In the genomic region with DNA sequence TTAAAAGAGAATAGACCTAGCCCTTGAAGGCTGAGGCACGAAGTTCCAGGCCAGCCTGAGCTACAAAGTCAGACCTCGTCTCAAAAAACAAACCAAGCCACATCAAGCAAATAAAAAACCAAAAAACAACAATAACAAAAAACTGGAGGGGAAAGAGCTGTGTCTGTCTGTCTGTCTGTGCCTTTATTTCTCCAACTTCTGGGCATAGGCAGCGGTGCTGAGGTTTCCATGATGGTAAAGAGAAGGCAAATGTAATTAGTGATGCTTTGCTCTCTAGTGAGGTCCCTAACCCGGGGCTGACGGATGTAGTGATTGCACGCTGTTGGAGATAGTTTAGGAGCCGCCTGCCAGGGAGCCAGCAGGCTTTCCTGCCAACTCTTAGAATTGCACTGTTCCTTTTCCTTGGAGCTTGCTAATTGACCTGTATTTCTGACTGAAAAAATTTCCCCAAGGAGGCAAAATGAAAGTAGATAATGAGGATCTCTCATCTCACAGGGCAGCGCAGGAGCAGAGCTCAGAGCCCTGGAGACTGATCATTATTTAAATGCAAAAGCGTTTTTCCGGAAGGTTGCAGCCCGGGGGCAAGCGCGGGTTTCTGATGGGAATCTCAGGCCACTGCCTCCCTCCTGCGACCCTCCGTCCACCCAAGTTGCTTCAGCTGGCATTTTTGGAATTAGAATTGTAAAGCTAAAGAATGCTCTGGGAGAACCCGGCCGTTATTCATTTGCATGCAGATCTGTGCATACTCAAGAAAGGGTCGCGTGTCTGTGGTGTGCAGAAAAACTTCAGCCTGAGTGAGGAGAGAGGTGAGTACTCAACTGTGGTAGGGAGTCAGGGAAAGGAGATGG, we compare ENCODE assay signal across 8 mouse cellular contexts. TPM values are rescaled to one million over a fixed set of nuclear protein-coding genes. Genes with fewer than 3 reads are reported as not detected.
A peak's percentile ranks its signal among the peaks of the same experiment; 100 is the strongest.
DNase-seq lines count a peak whose midpoint lies in the region; ATAC-seq and TF ChIP-seq lines count a peak whose summit lies in the region.

No protein-coding gene starts in this region.

- 7% methylated on average over 19 of the region's 19 CpGs for WGBS in kidney, postnatal 0 days
- WGBS in intestine, embryonic 14.5 days = 11% methylated on average over 19 of the region's 19 CpGs
- 3% methylated on average over 19 of the region's 19 CpGs for WGBS in neural tube, embryonic 12.5 days

- no peaks in the 10 kb centered on the region for H3K27me3 ChIP-seq in kidney, postnatal 0 days (ENCODE audit: insufficient read depth, low read length)
- H3K27me3 ChIP-seq in intestine, embryonic 14.5 days (replicated peaks; ENCODE audit: control insufficient read depth, insufficient read depth, low read length) = no peaks in the 10 kb centered on the region
- no peaks in the 10 kb centered on the region for H3K27me3 ChIP-seq in neural tube, embryonic 12.5 days (replicated peaks)

- no peaks in the 10 kb centered on the region for H3K9me3 ChIP-seq in kidney, postnatal 0 days (replicated peaks; ENCODE audit: low read length)
- no peaks in the 10 kb centered on the region for H3K9me3 ChIP-seq in intestine, embryonic 14.5 days (ENCODE audit: control insufficient read depth, low read length)
- H3K9me3 ChIP-seq in neural tube, embryonic 12.5 days = no peaks in the 10 kb centered on the region

- no peak for ATAC-seq in kidney, postnatal 0 days (replicated peaks; ENCODE audit: low FRiP score, low read depth)
- no peak for ATAC-seq in intestine, embryonic 14.5 days (replicated peaks; ENCODE audit: low FRiP score, low TSS enrichment, low read depth)
- peak; percentile 51; the same call in 1 of the 2 replicates for ATAC-seq in neural tube, embryonic 12.5 days (ENCODE audit: low FRiP score, low read depth)
- ATAC-seq in activated CD4-positive, CD25-positive, alpha-beta regulatory T cell, adult 4 months = no peak

- 0 out of 2 replicates have a peak overlapping the region, but pooled peaks have one; percentile 31 for H3K9ac ChIP-seq in kidney, postnatal 0 days (ENCODE audit: low read depth, low read length)
- no peak overlapping the region for H3K9ac ChIP-seq in intestine, embryonic 14.5 days (ENCODE audit: low read length)
- H3K9ac ChIP-seq in neural tube, embryonic 12.5 days = 0 out of 2 replicates have a peak overlapping the region, but pooled peaks have one; percentile 22

- H3K27ac ChIP-seq in kidney, postnatal 0 days = no peak overlapping the region
- H3K27ac ChIP-seq in intestine, embryonic 14.5 days (ENCODE audit: low read depth) = no peak overlapping the region
- H3K27ac ChIP-seq in neural tube, embryonic 12.5 days = no peak overlapping the region

- no peaks in the 10 kb centered on the region for H3K36me3 ChIP-seq in kidney, postnatal 0 days (ENCODE audit: insufficient read depth, low read length)
- H3K36me3 ChIP-seq in intestine, embryonic 14.5 days (ENCODE audit: control insufficient read depth, insufficient read depth, low read length) = no peaks in the 10 kb centered on the region
- no peaks in the 10 kb centered on the region for H3K36me3 ChIP-seq in neural tube, embryonic 12.5 days

- peak overlapping the region; percentile 29 for H3K4me3 ChIP-seq in kidney, postnatal 0 days (replicated peaks; ENCODE audit: low read depth, low read length)
- 0 out of 2 replicates have a peak overlapping the region, but pooled peaks have one; percentile 1 for H3K4me3 ChIP-seq in intestine, embryonic 14.5 days (ENCODE audit: low read depth, low read length)
- H3K4me3 ChIP-seq in neural tube, embryonic 12.5 days = peak overlapping the region; percentile 7; the same call in 1 of the 2 replicates

- 0 out of 2 replicates have a peak, but pooled peaks cover 3% of the 10 kb centered on the region for H3K4me1 ChIP-seq in kidney, postnatal 0 days (replicated peaks; ENCODE audit: insufficient read depth, low read length)
- H3K4me1 ChIP-seq in intestine, embryonic 14.5 days (replicated peaks; ENCODE audit: control insufficient read depth, insufficient read depth, low read length) = no peaks in the 10 kb centered on the region
- H3K4me1 ChIP-seq in neural tube, embryonic 12.5 days = peaks cover 8% of the 10 kb centered on the region; the same call in 1 of the 2 replicates

- no peak for TF ChIP-seq CTCF in kidney, postnatal 0 days (IDR thresholded peaks at IDR 0.05; ENCODE audit: low read depth)

- H3K4me2 ChIP-seq in kidney, postnatal 0 days (ENCODE audit: low read length) = peak overlapping the region; percentile 61
- H3K4me2 ChIP-seq in intestine, embryonic 14.5 days (ENCODE audit: low read length) = peak overlapping the region; percentile 45
- H3K4me2 ChIP-seq in neural tube, embryonic 12.5 days (replicated peaks) = peak overlapping the region; percentile 54

- DNase-seq in kidney, postnatal 0 days (ENCODE audit: low spot score) = no peak
- no peak for DNase-seq in kidney, adult 11 months
- DNase-seq in embryo, embryonic 9.5 days (ENCODE audit: extremely low spot score) = peak; percentile 48
- DNase-seq in intestine, embryonic 14.5 days (ENCODE audit: low spot score) = peak; percentile 62
- no peak for DNase-seq in frontal cortex, postnatal 25 days (ENCODE audit: low spot score in 2 of 2)
- DNase-seq in frontal cortex, postnatal 14 days (ENCODE audit: low spot score in 2 of 2) = no peak

RNA-seq across cellular contexts. Expression of a gene that starts 14.1 kb away (rescaled TPM):
- polyA plus RNA-seq in kidney, postnatal 0 days (2015; fragmentation: Nextera tagmentation; extraction: Ambion mirVana) = 1.2 and 1.3 TPM in 2 replicates
- 0.58 and 0.76 TPM in 2 replicates for polyA plus RNA-seq in intestine, embryonic 14.5 days (2014; fragmentation: Nextera tagmentation; extraction: Ambion mirVana)
- polyA plus RNA-seq in neural tube, embryonic 12.5 days (2016; fragmentation: Nextera tagmentation; extraction: Ambion mirVana) = 1.9 and 2.2 TPM in 2 replicates
- 1 to 10 TPM in 1 of 2 experiments, under 1 TPM in 1; 0.62 to 1.1 TPM for polyA plus RNA-seq in activated CD4-positive, CD25-positive, alpha-beta regulatory T cell, adult 4 months (2017; shearing (Covaris generic))

RNA-seq across cellular contexts. Expression of a gene that starts 49.1 kb away (rescaled TPM):
- 27.6 and 29.7 TPM in 2 replicates for polyA plus RNA-seq in kidney, postnatal 0 days (2015; fragmentation: Nextera tagmentation; extraction: Ambion mirVana)
- 35.6 and 39.5 TPM in 2 replicates for polyA plus RNA-seq in intestine, embryonic 14.5 days (2014; fragmentation: Nextera tagmentation; extraction: Ambion mirVana)
- polyA plus RNA-seq in neural tube, embryonic 12.5 days (2016; fragmentation: Nextera tagmentation; extraction: Ambion mirVana) = 42.7 and 46.2 TPM in 2 replicates
- 10 to 100 TPM; 18.8 to 22.1 TPM for polyA plus RNA-seq in activated CD4-positive, CD25-positive, alpha-beta regulatory T cell, adult 4 months (2017; shearing (Covaris generic))

RNA-seq across cellular contexts. Expression of a gene that starts 51.4 kb away (rescaled TPM):
- 153 and 180 TPM in 2 replicates for polyA plus RNA-seq in kidney, postnatal 0 days (2015; fragmentation: Nextera tagmentation; extraction: Ambion mirVana)
- polyA plus RNA-seq in intestine, embryonic 14.5 days (2014; fragmentation: Nextera tagmentation; extraction: Ambion mirVana) = 218 and 236 TPM in 2 replicates
- 426 and 430 TPM in 2 replicates for polyA plus RNA-seq in neural tube, embryonic 12.5 days (2016; fragmentation: Nextera tagmentation; extraction: Ambion mirVana)
- polyA plus RNA-seq in activated CD4-positive, CD25-positive, alpha-beta regulatory T cell, adult 4 months (2017; shearing (Covaris generic)) = 10 to 100 TPM; 51.0 to 58.3 TPM

Comparison
In these comparisons a context has a peak if more than half of its experiments do, and no peak if none do; other contexts are left out.
1. DNase-seq: peak in embryo, embryonic 9.5 days (single experiment) and intestine, embryonic 14.5 days (single experiment); none in kidney, postnatal 0 days (single experiment), kidney, adult 11 months (single experiment), frontal cortex, postnatal 25 days (0 of 2) and frontal cortex, postnatal 14 days (0 of 2).
2. Peak in every context shown above with its lines, with median percentiles within 50 percentile points of each other: H3K4me2 ChIP-seq and H3K4me3 ChIP-seq.